In the genomic region with DNA sequence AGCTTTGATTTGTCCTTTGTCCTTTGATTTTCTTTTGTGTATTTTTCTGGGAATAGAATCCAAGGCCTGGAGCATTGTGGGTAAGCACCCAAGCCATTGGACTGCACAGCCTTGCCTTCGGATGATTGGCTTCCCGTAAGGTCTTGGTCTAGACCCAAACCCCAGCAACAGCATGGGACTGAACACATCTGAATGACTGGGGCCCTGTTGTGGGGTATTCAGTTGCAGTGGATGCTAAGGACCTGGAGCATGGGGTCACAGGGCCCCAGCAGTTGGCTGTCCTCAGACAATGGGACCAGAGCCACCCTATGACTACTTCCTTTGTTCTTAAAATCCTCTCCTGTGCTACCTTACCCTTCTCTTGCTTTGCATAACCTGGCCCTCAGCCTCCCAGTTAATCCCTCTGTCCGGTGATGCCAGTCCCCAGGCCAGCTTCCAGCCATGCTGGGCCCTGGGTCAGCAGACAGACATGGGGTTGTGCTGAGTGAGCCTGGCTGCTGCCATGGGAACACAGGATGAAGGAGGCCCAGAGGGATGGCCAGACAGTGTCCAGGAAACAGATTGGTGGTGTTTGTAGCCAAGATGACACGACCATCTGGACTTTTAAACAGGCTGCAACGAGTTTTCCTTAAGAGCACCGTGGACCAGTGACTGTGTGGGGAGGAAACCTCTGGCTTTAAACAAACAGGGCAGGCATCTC, we compare ENCODE assay signal across 8 mouse cellular contexts. TPM values are rescaled to one million over a fixed set of nuclear protein-coding genes. Genes with fewer than 3 reads are reported as not detected.
A peak's percentile ranks its signal among the peaks of the same experiment; 100 is the strongest.
DNase-seq lines count a peak whose midpoint lies in the region; ATAC-seq lines count a peak whose summit lies in the region.

No protein-coding gene starts in this region.

- H3K4me2 ChIP-seq in heart, embryonic 14.5 days (ENCODE audit: low read length) = no peak overlapping the region
- no peak overlapping the region for H3K4me2 ChIP-seq in midbrain, embryonic 12.5 days (replicated peaks)

- no peak overlapping the region for H3K9ac ChIP-seq in heart, embryonic 14.5 days (ENCODE audit: low read length)
- 0 out of 2 replicates have a peak overlapping the region, but pooled peaks have one; percentile 6 for H3K9ac ChIP-seq in midbrain, embryonic 12.5 days (replicated peaks)

- H3K4me3 ChIP-seq in heart, embryonic 14.5 days (ENCODE audit: control insufficient read depth in 1 of 2, insufficient read depth in 1 of 2, low read depth in 1 of 2, low read length in 2 of 2) = no peak overlapping the region
- no peak overlapping the region for H3K4me3 ChIP-seq in midbrain, embryonic 12.5 days

- peak; percentile 31; the same call in 1 of the 2 replicates for ATAC-seq in heart, embryonic 14.5 days (ENCODE audit: insufficient number of reproducible peaks, insufficient read depth, low FRiP score, low read depth)
- 0 out of 2 replicates have a peak, but pooled peaks have one; percentile 19 for ATAC-seq in midbrain, embryonic 12.5 days (ENCODE audit: low FRiP score, low read depth)

- H3K4me1 ChIP-seq in heart, embryonic 14.5 days (ENCODE audit: control insufficient read depth in 2 of 2, insufficient read depth in 2 of 2, low read length in 2 of 2) = no peaks in the 10 kb centered on the region; a peak in 1 of 4 replicates
- H3K4me1 ChIP-seq in midbrain, embryonic 12.5 days = peaks cover 10% of the 10 kb centered on the region

- 71% methylated on average over 6 of the region's 6 CpGs for WGBS in heart, embryonic 14.5 days
- WGBS in midbrain, embryonic 12.5 days = 31% methylated on average over 6 of the region's 6 CpGs

- no peaks in the 10 kb centered on the region for H3K27me3 ChIP-seq in heart, embryonic 14.5 days (ENCODE audit: control insufficient read depth, insufficient read depth, low read length)
- H3K27me3 ChIP-seq in midbrain, embryonic 12.5 days = no peaks in the 10 kb centered on the region

- peak overlapping the region; percentile 68 for H3K27ac ChIP-seq in heart, embryonic 14.5 days (replicated peaks in 1 of 2; ENCODE audit: control insufficient read depth in 1 of 2, insufficient read depth in 1 of 2, low read depth in 2 of 2, low read length in 2 of 2)
- peak overlapping the region; percentile 55 for H3K27ac ChIP-seq in midbrain, embryonic 12.5 days (replicated peaks)

- H3K36me3 ChIP-seq in heart, embryonic 14.5 days (ENCODE audit: control insufficient read depth, insufficient read depth, low read length) = peaks cover 30% of the 10 kb centered on the region
- H3K36me3 ChIP-seq in midbrain, embryonic 12.5 days = peaks cover 38% of the 10 kb centered on the region

- peak; percentile 89 for DNase-seq in cerebellum, adult 11-12 months
- DNase-seq in embryo, embryonic 11 days = peak; percentile 32
- no peak for DNase-seq in layer of hippocampus, adult 8-10 months (ENCODE audit: low spot score in 2 of 2)
- DNase-seq in kidney, postnatal 36 days = no peak
- no peak for DNase-seq in urinary bladder, postnatal 4 days (ENCODE audit: low spot score in 2 of 2)
- DNase-seq in ovary, postnatal 10 days (ENCODE audit: low spot score) = no peak

- no peaks in the 10 kb centered on the region for H3K9me3 ChIP-seq in heart, embryonic 14.5 days (ENCODE audit: control insufficient read depth, low read length)
- no peaks in the 10 kb centered on the region for H3K9me3 ChIP-seq in midbrain, embryonic 12.5 days

RNA-seq across cellular contexts. Expression of a gene that starts 11.7 kb away (rescaled TPM):
- 49.7 and 51.0 TPM in 2 replicates for polyA plus RNA-seq in heart, embryonic 14.5 days (2014; fragmentation: Nextera tagmentation; extraction: Ambion mirVana)
- polyA plus RNA-seq in midbrain, embryonic 12.5 days (2016; fragmentation: Nextera tagmentation; extraction: Ambion mirVana) = 52.3 and 57.8 TPM in 2 replicates
- total RNA-seq in layer of hippocampus, adult 8-10 months (2022) = 10 to 100 TPM; 30.9 to 34.4 (median 33.7) TPM

RNA-seq across cellular contexts. Expression of a gene that starts 11.7 kb away (rescaled TPM):
- polyA plus RNA-seq in heart, embryonic 14.5 days (2014; fragmentation: Nextera tagmentation; extraction: Ambion mirVana) = 42.1 and 42.6 TPM in 2 replicates
- polyA plus RNA-seq in midbrain, embryonic 12.5 days (2016; fragmentation: Nextera tagmentation; extraction: Ambion mirVana) = 62.0 and 64.0 TPM in 2 replicates
- 10 to 100 TPM; 47.1 to 50.7 (median 48.3) TPM for total RNA-seq in layer of hippocampus, adult 8-10 months (2022)

RNA-seq across cellular contexts. Expression of a gene that starts 33.9 kb away (rescaled TPM):
- 98.9 and 118 TPM in 2 replicates for polyA plus RNA-seq in heart, embryonic 14.5 days (2014; fragmentation: Nextera tagmentation; extraction: Ambion mirVana)
- 382 and 402 TPM in 2 replicates for polyA plus RNA-seq in midbrain, embryonic 12.5 days (2016; fragmentation: Nextera tagmentation; extraction: Ambion mirVana)
- 100 to 1,000 TPM; 630 to 651 (median 634) TPM for total RNA-seq in layer of hippocampus, adult 8-10 months (2022)

RNA-seq across cellular contexts. Expression of a gene that starts 46.9 kb away (rescaled TPM):
- polyA plus RNA-seq in heart, embryonic 14.5 days (2014; fragmentation: Nextera tagmentation; extraction: Ambion mirVana) = 3.1 and 5.5 TPM in 2 replicates
- polyA plus RNA-seq in midbrain, embryonic 12.5 days (2016; fragmentation: Nextera tagmentation; extraction: Ambion mirVana) = 11.8 and 13.2 TPM in 2 replicates
- total RNA-seq in layer of hippocampus, adult 8-10 months (2022) = 10 to 100 TPM; 15.0 to 22.3 (median 19.5) TPM

RNA-seq across cellular contexts. Expression of a gene that starts 52.6 kb away (rescaled TPM):
- polyA plus RNA-seq in heart, embryonic 14.5 days (2014; fragmentation: Nextera tagmentation; extraction: Ambion mirVana) = 262 and 266 TPM in 2 replicates
- 2,376 and 2,635 TPM in 2 replicates for polyA plus RNA-seq in midbrain, embryonic 12.5 days (2016; fragmentation: Nextera tagmentation; extraction: Ambion mirVana)
- 1,000 to 10,000 TPM; 1,127 to 1,400 (median 1,206) TPM for total RNA-seq in layer of hippocampus, adult 8-10 months (2022)

Comparison
In these comparisons a context has a peak if more than half of its experiments do, and no peak if none do; other contexts are left out.
1. DNase-seq: peak in cerebellum, adult 11-12 months (single experiment) and embryo, embryonic 11 days (single experiment); none in layer of hippocampus, adult 8-10 months (0 of 2), kidney, postnatal 36 days (0 of 2), urinary bladder, postnatal 4 days (0 of 2) and ovary, postnatal 10 days (single experiment).